Mouse (Mus musculus) liver, adult 2 months (tissue): Measurements from ENCODE around the gene Umad1.

Experiments
- CTCF ChIP-seq: fragments of 200-500 bp; IDR thresholded peaks from 2 replicates; pipeline ENCODE4 v1.5.1; 2011; ENCODE audit warnings: low read depth, low read length, control low read depth
- POLR2A ChIP-seq: fragments of 200-500 bp; IDR thresholded peaks from 2 replicates; pipeline ENCODE4 v1.6.1; 2011; ENCODE audit warnings: low read length, control low read depth; ENCODE audit not compliant: insufficient read depth; ENCODE audit errors: extremely low read depth

DNA sequence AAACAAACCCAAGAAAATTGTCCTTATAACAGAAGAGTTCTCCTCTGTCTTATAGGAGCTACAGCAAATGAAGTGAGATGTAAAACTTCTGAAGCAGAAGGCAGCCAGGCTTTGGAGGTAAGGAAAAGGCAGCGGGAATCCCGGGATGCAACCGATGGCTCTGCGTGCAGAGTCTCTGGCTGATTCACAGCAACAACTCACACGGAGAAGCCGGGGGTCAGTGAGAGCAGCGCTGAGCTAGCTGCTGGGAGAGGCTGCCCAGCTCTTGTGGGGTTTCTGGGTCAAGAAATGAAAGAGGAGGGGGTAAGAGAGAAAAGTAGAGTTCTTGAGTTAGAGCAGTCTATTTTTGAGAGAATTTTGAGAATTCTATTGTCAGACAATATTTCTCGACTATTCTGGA lies 114.8 kb downstream of the Umad1 start:
- TF ChIP-seq POLR2A (no peak), CTCF (no peak)
